Mouse (Mus musculus) kidney, adult 10 weeks (tissue): ENCODE results near the gene Endod1. TPM values are rescaled to one million over a fixed set of nuclear protein-coding genes. Genes with fewer than 3 reads are reported as not detected.

Experiments
- polyA plus RNA-seq: library from polyadenylated mRNA; stranded (reverse); fragments of 350-450 nt; fragmentation: Illumina TruSeq; extraction: RNeasy Lipid Tissue Mini Kit (QIAGEN cat#74804); gene quantifications from one replicate; pipeline ENCODE4 v1.2.3, GENCODE M21; 2014; ENCODE audit warnings: low read depth, low replicate concordance

Gene Endod1
- 16.1 TPM for polyA plus RNA-seq

GRCm38 (mm10) chr9:14381353-14382055, at the start of gene Endod1:
TSS of gene Endod1 (minus strand) at chr9:14381507.

Other genes with a start within 250 kb of the Endod1 start
- 46.0 TPM for gene Sesn3, start 106.4 kb downstream of the Endod1 start, polyA plus RNA-seq
- gene Kdm4d, start 119.0 kb upstream of the Endod1 start, polyA plus RNA-seq, result not detected
- gene Cwc15, start 119.1 kb upstream of the Endod1 start, polyA plus RNA-seq, result 239 TPM